Mouse (Mus musculus) gastrocnemius, adult 18-20 months (tissue): ENCODE measurements around the gene Pcdh9. TPM values are rescaled to one million over a fixed set of nuclear protein-coding genes. Genes with fewer than 3 reads are reported as not detected.

Source experiments
- DNase-seq: peaks from one replicate; pipeline ENCODE4 v3.0.0; 2021; ENCODE audit warnings: low spot score
- total RNA-seq, 2 experiments: library from RNA; stranded (reverse); gene quantifications; 2 replicates each; pipeline ENCODE4 v1.2.3; 2021

The Pcdh9 gene
- total RNA-seq, 2 experiments from 2014 or later, result 0.25 to 0.40 TPM

- no peak for DNase-seq
Measured at GRCm38 (mm10) chr14:93039326-93040221, 850.9 kb downstream of the Pcdh9 start.

GRCm38 (mm10) chr14:93009147-93010064 is 881.1 kb downstream of the Pcdh9 start:
- DNase-seq, result no peak
